Mouse (Mus musculus): ENCODE measurements around the gene Vwa3b. TPM values are rescaled to one million over a fixed set of nuclear protein-coding genes. Genes with fewer than 3 reads are reported as not detected.

Vwa3b gene
- polyA plus RNA-seq, 1 experiment from 2014 or later: 1.2 TPM

GRCm38 (mm10) chr1:37187050-37187449 lies 160.7 kb downstream of the Vwa3b start:
- WGBS: 75% methylated on average over 6 of the region's 6 CpGs
- Histone ChIP-seq H3K9me3 (ENCODE audit: control insufficient read depth) (no peaks in the 10 kb centered on the region), H3K4me3 (ENCODE audit: low read depth, low read length) (no peak overlapping the region), H3K27me3 (replicated peaks; ENCODE audit: control insufficient read depth, insufficient read depth, low read length) (no peaks in the 10 kb centered on the region), H3K4me2 (replicated peaks; ENCODE audit: low read depth) (no peak overlapping the region), H3K9ac (ENCODE audit: low read depth, low read length) (no peak overlapping the region), H3K27ac (ENCODE audit: low read depth, low read length) (no peak overlapping the region), H3K36me3 (ENCODE audit: control insufficient read depth, insufficient read depth) (no peaks in the 10 kb centered on the region), H3K4me1 (replicated peaks; ENCODE audit: control insufficient read depth, insufficient read depth, low read length) (no peaks in the 10 kb centered on the region)
- no peak for ATAC-seq
- no peak for TF ChIP-seq CTCF (IDR thresholded peaks at IDR 0.05; ENCODE audit: low read depth)

GRCm38 (mm10) chr1:37194607-37195006 lies 168.2 kb downstream of the Vwa3b start:
- H3K4me2 ChIP-seq (replicated peaks; ENCODE audit: low read depth): no peak overlapping the region
- no peak overlapping the region for H3K4me3 ChIP-seq (ENCODE audit: low read depth, low read length)
- no peaks in the 10 kb centered on the region for H3K4me1 ChIP-seq (replicated peaks; ENCODE audit: control insufficient read depth, insufficient read depth, low read length)
- TF ChIP-seq CTCF (IDR thresholded peaks at IDR 0.05; ENCODE audit: low read depth): peak; percentile 63
- ATAC-seq: no peak
- WGBS: 46% methylated on average over 4 of the region's 4 CpGs
- H3K27ac ChIP-seq (ENCODE audit: low read depth, low read length): no peak overlapping the region
- H3K36me3 ChIP-seq (ENCODE audit: control insufficient read depth, insufficient read depth): no peaks in the 10 kb centered on the region
- H3K9me3 ChIP-seq (ENCODE audit: control insufficient read depth): no peaks in the 10 kb centered on the region
- H3K27me3 ChIP-seq (replicated peaks; ENCODE audit: control insufficient read depth, insufficient read depth, low read length): no peaks in the 10 kb centered on the region
- no peak overlapping the region for H3K9ac ChIP-seq (ENCODE audit: low read depth, low read length)

GRCm38 (mm10) chr1:37201406-37201805 lies 175.0 kb downstream of the Vwa3b start:
- Histone ChIP-seq H3K27me3 (replicated peaks; ENCODE audit: control insufficient read depth, insufficient read depth, low read length) (no peaks in the 10 kb centered on the region), H3K4me3 (ENCODE audit: low read depth, low read length) (no peak overlapping the region), H3K27ac (ENCODE audit: low read depth, low read length) (no peak overlapping the region), H3K4me2 (replicated peaks; ENCODE audit: low read depth) (no peak overlapping the region), H3K36me3 (ENCODE audit: control insufficient read depth, insufficient read depth) (no peaks in the 10 kb centered on the region), H3K4me1 (replicated peaks; ENCODE audit: control insufficient read depth, insufficient read depth, low read length) (no peaks in the 10 kb centered on the region), H3K9me3 (ENCODE audit: control insufficient read depth) (no peaks in the 10 kb centered on the region), H3K9ac (ENCODE audit: low read depth, low read length) (no peak overlapping the region)
- WGBS: 81% methylated on average over 4 of the region's 4 CpGs
- TF ChIP-seq CTCF (IDR thresholded peaks at IDR 0.05; ENCODE audit: low read depth): no peak
- no peak for ATAC-seq

GRCm38 (mm10) chr1:37207743-37208142 lies 181.3 kb downstream of the Vwa3b start:
- no peaks in the 10 kb centered on the region for H3K9me3 ChIP-seq (ENCODE audit: control insufficient read depth)
- ATAC-seq: no peak
- H3K4me2 ChIP-seq (replicated peaks; ENCODE audit: low read depth): no peak overlapping the region
- no peak overlapping the region for H3K9ac ChIP-seq (ENCODE audit: low read depth, low read length)
- WGBS: 72% methylated on average over 8 of the region's 8 CpGs
- H3K4me3 ChIP-seq (ENCODE audit: low read depth, low read length): no peak overlapping the region
- no peak for TF ChIP-seq CTCF (IDR thresholded peaks at IDR 0.05; ENCODE audit: low read depth)
- H3K27ac ChIP-seq (ENCODE audit: low read depth, low read length): no peak overlapping the region
- H3K4me1 ChIP-seq (replicated peaks; ENCODE audit: control insufficient read depth, insufficient read depth, low read length): no peaks in the 10 kb centered on the region
- H3K36me3 ChIP-seq (ENCODE audit: control insufficient read depth, insufficient read depth): no peaks in the 10 kb centered on the region
- no peaks in the 10 kb centered on the region for H3K27me3 ChIP-seq (replicated peaks; ENCODE audit: control insufficient read depth, insufficient read depth, low read length)

- 85% methylated on average over 9 of the region's 9 CpGs for WGBS
- Histone ChIP-seq H3K4me1 (replicated peaks; ENCODE audit: control insufficient read depth, insufficient read depth, low read length) (no peaks in the 10 kb centered on the region), H3K27me3 (replicated peaks; ENCODE audit: control insufficient read depth, insufficient read depth, low read length) (no peaks in the 10 kb centered on the region), H3K9me3 (ENCODE audit: control insufficient read depth) (no peaks in the 10 kb centered on the region), H3K4me3 (ENCODE audit: low read depth, low read length) (no peak overlapping the region), H3K36me3 (ENCODE audit: control insufficient read depth, insufficient read depth) (no peaks in the 10 kb centered on the region), H3K4me2 (replicated peaks; ENCODE audit: low read depth) (no peak overlapping the region), H3K27ac (ENCODE audit: low read depth, low read length) (no peak overlapping the region), H3K9ac (ENCODE audit: low read depth, low read length) (no peak overlapping the region)
- ATAC-seq: no peak
- TF ChIP-seq CTCF (IDR thresholded peaks at IDR 0.05; ENCODE audit: low read depth): no peak
Observed at GRCm38 (mm10) chr1:37212375-37212774, 186.0 kb downstream of the Vwa3b start.

- no peak for TF ChIP-seq CTCF (IDR thresholded peaks at IDR 0.05; ENCODE audit: low read depth)
Observed at GRCm38 (mm10) chr1:37214144-37214543, 187.7 kb downstream of the Vwa3b start, which contains the start of gene Cnga3. Gene Cnga3, plus strand, starts transcription at chr1:37214434.

GRCm38 (mm10) chr1:37218386-37218785 lies 192.0 kb downstream of the Vwa3b start:
- 5% methylated on average over 14 of the region's 14 CpGs for WGBS
- Histone ChIP-seq H3K4me2 (replicated peaks; ENCODE audit: low read depth) (no peak overlapping the region), H3K9ac (ENCODE audit: low read depth, low read length) (no peak overlapping the region), H3K4me3 (ENCODE audit: low read depth, low read length) (no peak overlapping the region), H3K27ac (ENCODE audit: low read depth, low read length) (no peak overlapping the region), H3K4me1 (replicated peaks; ENCODE audit: control insufficient read depth, insufficient read depth, low read length) (no peaks in the 10 kb centered on the region), H3K36me3 (ENCODE audit: control insufficient read depth, insufficient read depth) (no peaks in the 10 kb centered on the region), H3K27me3 (replicated peaks; ENCODE audit: control insufficient read depth, insufficient read depth, low read length) (no peaks in the 10 kb centered on the region), H3K9me3 (ENCODE audit: control insufficient read depth) (no peaks in the 10 kb centered on the region)
- no peak for ATAC-seq
- TF ChIP-seq CTCF (IDR thresholded peaks at IDR 0.05; ENCODE audit: low read depth): no peak

More at GRCm38 (mm10) chr1:37214144-37214543, 187.7 kb downstream of the Vwa3b start, which contains the start of gene Cnga3:
- Histone ChIP-seq H3K4me3 (ENCODE audit: low read depth, low read length) (no peak within 1 kb of the TSS), H3K27ac (ENCODE audit: low read depth, low read length) (no peak within 1 kb of the TSS), H3K4me1 (replicated peaks; ENCODE audit: control insufficient read depth, insufficient read depth, low read length) (no peaks in the 10 kb centered on the region), H3K36me3 (ENCODE audit: control insufficient read depth, insufficient read depth) (no peaks in the 10 kb centered on the region), H3K9ac (ENCODE audit: low read depth, low read length) (no peak within 1 kb of the TSS), H3K9me3 (ENCODE audit: control insufficient read depth) (no peaks in the 10 kb centered on the region), H3K4me2 (replicated peaks; ENCODE audit: low read depth) (no peak within 1 kb of the TSS), H3K27me3 (replicated peaks; ENCODE audit: control insufficient read depth, insufficient read depth, low read length) (no peaks in the 10 kb centered on the region)
- WGBS: 41% methylated on average over 1 of the region's 1 CpGs
- no peak for ATAC-seq

Data from intestine, postnatal 0 days (tissue).